Mouse (Mus musculus) lung, postnatal 4 days (tissue): ENCODE results near the gene Ntm.

Source experiments
- DNase-seq, 2 experiments: peaks; one replicate each; pipeline ENCODE4 v3.0.0; 2021

Ntm gene

DNA sequence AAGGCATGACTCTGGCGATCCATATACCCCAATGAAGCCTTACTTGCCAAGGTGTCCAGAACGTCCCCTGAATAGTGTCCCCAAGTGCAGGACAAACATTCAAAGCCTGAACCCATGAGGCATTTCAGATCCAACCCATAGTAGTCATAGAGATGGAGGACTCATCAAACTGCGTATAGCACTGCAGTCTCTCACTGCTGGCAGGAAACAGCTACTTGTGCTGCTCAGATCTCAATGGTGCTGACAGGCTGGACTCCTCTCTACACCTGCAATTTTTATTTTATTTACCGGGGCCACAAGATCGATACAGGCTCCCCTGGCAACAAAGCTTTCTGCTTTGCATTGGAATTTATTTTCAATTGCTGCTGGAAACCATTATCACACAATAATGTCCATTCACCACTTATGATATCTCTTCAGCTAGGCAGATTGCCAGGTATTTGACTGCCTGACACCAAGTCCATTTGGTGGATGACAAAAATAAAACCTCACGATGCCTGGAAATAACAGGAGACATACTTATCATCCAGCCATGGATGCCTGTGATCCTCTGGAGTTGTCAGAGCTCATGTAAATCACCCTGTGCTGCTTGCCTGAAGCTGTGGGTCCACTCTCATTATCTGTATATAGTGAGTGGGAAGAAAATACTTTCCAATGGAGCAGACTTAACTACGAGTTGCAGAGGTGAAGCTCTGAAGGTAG lies 674.8 kb downstream of the Ntm start:
- DNase-seq = no peak

DNA sequence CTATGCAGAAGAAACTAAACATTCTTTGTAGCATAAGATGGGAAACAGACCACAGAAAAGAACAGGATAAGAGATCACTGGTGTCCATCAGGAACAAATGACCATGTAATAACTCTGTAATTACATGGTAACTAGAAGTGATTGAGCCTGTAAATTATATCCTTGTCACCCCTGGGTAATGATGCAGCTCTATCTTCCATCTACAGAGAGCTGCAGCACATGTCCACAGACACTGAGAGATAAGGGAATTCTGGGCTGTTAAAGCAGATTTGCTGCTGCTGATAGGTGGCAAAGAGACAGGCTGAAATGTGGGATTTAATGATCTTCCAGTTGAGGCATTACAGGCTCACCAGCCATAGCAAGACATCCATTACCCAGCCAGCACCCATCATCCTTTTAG lies 677.8 kb downstream of the Ntm start:
- DNase-seq = no peak

DNA sequence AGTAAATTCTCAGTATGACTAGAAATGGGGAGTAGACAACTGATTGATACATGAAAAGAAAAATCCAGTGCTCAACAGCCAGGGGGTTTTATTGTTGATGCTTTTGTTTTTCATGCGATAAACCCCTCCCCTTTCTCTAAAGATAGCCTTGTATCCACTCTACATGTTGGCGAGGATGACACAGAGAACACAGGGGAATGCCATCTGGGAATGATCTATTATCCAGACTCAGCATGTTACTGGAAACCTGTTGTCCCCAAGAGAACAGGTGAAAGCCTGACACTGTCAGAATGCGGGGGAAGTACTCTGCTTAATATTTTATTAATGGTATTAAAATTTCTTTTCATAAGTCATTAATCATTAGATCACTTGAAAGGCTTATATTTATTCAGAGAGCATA lies 690.1 kb downstream of the Ntm start:
- DNase-seq = no peak

DNA sequence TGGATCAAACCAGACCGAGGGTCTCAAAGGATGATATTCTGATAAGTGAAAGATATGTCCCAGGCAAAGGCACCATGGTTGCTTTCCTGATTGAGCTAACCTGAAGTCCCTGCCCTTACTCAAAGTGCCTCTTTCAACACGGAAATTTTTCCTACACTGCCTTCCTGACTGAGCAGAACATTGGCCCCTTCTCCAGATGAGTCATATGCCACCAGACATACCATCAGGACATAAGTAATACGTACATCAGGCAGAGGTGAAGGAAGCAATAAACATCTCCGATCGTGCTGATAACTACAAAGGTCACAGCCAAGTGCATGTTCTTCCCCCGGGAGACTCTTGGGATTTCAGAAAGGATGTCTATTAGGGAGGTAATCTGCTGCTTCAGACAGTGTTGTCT lies 693.0 kb downstream of the Ntm start:
- DNase-seq = no peak

DNA sequence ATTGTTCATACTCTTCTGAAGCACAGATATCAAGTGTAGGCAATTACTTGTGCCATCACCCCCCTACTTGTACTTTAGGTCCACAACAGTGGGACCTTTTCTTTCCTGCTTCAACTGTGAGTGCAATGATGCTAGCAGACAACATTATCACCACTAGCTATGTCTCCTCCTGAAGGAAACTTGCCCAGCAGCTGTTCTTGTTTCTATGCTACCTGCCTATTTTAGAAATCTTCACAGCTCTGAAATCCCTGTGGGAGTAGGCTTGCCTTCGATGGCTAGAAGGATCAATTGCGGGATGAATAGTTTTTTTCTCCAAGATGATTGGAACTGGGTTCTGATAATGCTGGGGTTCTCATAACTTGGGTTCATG lies 693.7 kb downstream of the Ntm start:
- no peak for DNase-seq

DNA sequence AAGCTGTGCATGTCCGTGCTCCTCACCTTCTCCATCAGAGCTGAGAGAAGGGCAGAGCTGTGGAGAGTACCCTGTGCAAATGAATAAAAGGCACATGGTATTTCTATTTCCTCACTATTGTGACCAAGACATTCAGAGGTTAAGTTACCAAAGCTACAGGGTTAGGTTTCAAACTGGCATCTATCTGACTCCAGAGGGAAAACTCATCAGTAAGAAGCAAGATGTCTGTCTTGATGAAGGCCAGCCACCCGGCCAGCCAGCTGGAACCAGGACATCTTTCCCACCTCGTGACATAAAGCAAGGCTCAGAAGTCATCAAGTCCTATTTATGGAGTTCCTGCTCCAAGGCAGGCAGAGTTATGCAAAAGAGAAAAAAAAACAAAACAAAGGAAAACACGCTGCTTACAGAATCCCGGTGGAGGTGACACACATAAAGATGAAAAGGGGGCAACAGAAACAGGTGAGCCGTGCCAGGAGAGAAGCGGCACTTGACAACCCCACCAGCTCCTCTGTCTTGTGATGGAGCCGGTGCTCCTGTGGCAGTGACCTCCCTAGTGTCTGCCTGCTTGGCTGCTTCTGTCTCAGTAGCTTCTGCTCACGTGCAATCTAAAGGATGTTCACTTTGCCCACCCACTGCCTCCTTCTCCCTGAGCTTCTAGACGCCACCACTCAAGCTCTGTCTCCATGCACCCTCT lies 694.2 kb downstream of the Ntm start:
- no peak for DNase-seq

DNA sequence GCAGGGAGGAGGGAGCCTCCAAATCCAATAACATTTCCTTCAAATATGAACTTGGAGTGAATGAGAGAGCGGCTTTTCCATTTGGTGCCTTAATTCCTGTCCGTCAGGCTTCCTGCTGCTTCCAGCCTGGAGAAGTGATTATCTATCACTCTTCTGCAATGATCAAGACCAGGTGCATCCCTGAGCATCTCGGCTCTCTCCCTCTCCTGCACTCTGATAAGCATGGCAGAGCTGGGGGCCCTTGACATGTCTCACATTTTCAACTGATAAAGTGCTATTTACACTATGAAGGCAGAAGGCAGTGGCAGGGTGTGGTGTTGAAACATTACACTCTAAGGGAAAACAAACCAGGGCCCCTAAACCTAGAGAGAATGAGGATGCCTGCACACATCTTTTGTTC lies 695.3 kb downstream of the Ntm start:
- DNase-seq = no peak

DNA sequence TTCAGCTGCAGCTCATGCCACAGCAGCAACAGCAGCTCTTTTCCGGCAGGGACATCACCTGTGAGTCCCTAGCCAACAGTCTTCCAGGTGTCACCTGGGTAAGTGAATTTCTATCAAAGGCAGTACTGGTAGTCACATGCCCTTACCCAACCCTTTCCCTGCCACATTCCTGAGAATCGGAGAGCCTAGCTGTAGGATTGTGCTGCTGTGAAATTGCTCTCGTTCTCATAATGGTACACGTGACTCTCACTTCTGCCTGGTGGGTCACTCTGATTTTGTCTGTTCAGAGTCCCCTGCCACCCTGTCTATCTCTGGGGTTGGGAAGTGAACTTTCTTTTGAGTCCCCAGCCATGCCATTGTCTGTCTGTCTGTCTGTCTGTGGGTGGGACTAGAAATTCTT lies 697.8 kb downstream of the Ntm start:
- DNase-seq = no peak

DNA sequence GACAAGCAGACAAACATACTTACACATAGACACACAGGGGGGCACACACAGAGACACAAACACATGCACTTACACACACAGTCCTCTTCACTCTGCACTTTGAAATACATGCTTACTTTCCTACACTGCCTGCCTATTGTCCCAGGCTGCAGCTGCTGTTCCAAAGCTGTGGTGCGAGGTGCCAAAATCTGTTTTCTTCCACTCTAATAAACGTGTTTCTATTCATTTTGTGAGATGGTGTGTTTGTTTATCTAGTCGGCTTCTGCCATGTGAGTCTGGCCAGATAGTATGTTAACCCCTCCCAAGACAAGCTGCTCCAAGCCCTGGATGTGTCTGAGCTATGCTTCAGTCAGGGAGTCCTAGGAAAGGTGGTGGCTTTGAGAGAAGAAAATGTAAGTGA lies 700.1 kb downstream of the Ntm start:
- DNase-seq = no peak

DNA sequence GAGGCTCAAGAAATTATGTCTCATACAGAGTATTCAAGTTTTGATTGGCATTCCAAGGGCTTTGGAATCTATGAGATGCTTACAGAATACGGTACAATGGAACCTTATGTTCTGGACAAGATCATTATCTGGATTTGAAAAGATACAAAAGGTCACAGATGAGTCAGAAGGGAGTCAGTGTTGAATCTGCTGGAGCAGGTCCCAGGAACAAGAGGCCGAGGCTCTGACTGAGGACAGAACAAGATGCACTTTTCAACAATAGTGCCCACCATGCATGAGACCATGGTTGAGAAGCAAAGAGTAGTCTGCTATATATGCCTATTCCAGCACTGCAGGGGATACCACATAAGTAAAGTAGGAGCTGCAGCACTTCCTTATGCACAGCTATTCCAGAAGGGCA lies 710.1 kb downstream of the Ntm start:
- no peak for DNase-seq

DNA sequence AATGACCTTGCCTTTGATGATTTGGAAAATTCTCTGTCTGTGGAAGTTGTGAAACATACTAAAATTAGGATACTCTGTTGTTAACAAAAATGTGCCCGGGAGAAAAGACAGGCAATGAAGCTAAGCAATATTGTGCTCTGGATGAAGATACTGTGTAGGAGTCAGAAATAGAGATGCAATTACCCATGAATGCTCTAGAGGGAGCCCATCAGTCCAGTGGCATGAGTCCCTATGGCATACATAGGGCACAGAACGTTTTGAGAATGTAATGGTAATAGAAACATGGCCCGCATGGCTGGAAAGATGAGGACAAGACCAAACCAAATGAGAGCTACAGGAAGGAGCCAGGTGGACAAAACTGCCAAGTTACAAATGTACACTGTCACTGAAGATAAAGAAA lies 712.1 kb downstream of the Ntm start:
- DNase-seq = no peak

DNA sequence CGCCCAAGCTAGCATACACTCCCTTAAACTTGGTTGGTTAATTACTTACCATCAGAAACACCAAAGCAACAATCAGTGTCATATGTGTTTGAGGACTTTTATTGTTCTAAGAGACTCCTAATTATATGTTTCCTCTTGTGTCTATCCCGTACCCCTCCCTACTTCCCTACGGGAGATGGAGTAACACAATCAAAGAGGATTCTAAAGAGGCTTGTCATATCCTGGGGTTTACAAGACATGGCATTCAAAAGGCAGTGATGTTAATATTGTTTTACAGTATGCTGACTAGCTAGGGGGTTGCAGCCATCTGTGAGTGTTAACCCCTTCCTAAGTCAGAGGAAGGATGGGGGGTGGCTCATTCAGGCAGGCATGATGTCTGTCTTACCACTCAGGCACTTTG lies 715.1 kb downstream of the Ntm start:
- DNase-seq = no peak

DNA sequence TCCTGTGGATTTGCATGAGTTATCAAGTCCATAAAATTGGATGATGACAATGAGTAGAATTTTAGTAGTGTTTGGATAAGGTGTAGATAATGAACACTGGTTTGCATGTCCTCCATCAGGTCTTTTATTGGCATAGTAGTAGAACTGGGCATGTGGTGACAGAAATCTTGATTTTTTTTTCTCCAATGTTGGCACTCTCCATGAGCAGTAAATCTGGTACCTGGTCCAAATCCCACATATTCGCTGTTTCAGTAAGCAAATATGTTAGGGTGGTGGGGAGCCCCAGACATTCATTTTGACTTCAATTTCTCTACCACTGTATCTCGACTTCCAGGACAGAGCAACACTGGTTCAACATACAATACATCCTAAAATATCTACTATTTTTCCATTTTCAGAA lies 718.9 kb downstream of the Ntm start:
- DNase-seq = no peak

DNA sequence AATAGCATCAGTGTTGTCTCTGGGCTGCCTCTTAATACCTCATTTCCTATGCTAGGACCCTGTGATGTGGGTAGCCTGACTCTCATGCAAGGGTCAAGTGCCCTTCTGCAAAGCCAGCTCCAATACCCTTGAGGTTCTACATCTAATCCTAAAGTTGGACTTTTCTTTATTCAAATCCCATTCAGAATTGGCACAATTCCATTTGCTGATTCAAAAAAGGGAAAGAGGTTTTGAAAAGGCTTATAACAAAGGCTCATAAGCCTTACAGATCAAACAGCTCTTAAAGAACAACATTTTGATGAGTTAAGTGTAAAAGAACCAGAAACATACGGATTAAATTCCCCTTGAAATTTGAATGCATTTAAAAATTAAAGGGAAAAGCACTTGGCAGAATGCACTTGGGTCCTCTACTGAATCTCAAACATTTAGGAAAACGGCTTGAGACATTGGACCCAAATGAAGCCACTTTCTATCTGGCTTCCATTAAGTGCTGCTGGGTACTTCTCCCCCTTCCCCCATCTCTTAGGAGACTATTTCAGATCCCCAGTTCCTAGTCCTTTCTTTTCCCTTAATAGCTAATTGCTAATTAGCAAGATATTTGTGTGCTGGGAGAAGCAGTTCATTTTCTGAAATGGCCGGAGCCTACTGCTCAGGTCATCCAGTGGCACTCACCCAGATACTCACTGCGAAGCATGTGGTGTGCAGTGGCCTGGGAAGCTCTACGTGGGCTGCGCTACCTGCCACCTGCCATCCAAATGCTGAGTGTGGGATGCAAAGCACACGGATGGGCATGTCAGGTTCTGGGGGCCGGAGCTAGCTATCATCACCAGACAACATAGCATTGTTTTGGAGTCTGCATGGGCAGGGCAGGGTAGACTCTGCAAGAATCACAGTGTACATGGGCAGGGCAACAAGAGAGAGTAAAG lies 720.2 kb downstream of the Ntm start:
- no peak for DNase-seq

DNA sequence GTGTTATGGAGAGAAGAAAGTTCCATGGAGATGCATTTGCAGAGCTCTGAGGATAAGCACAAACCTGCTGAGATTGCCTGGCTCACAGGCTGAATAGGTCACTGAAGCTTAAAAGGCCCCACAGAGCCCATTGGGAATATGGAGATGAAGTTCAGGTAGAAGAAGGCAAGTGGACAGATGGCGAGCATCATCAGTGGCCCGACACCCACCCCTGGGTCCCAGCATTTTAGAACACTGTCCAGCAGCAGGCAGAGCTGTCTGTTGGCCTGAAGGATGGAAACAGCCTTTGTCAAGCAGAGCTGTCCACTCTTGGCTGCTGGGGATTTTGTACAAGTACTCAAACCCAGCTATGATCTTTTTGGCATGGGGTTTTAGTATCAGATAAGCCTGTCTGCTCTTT lies 722.1 kb downstream of the Ntm start:
- no peak for DNase-seq

DNA sequence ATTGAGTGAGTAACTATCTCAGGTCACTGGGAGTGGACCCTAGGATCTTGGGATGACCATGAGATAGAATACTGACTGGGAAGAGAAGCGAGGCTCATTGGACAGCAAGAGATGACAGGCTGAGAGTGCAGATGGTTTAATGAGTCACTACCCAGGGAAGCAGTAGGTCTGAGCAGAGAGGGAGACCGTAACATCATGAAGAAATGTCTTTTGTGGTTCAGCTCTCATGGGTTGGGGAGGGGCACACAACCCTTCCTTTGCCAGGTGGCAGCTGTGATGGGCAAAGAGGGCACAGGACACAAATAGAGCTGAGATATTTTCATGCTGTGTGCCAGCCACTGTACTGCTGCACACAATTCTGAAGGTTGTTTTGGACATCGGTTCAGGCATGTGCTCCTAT lies 724.0 kb downstream of the Ntm start:
- no peak for DNase-seq

DNA sequence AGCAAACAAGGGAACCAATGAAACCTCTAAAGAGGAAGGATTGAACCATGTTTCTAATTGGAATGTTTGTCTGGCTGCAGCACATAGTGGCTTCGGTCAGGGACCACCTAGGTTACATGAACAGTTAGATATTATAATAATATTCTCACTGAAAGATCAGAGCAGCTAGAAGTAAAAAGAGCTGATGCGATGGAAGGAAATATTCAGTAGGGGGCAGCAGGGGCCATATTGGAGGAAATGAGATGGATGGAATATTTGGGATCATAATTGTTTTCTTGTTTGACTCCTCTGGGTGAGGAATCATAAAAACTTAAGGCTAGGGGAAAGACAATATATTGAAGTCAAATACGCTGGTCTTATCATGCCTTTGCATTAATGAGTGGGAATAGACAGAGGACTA lies 726.2 kb downstream of the Ntm start:
- no peak for DNase-seq

DNA sequence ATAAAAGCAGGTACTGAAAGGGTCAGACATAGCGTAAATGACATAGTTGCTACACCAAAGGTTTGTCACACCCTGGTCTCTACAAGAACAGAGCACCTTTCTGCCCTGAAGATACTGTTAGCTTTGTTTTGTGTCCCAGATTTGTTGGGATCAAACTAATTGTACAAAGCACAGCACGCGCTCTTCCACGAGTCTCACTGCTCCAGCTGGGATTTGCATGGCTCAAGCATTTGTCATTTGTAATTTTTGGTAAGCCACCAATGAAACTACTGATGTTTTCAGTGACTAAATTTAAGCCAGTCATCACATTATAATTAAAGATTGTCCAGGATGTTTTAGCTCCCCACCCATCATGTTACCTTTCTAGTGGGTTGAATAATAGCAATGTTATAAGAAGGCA lies 735.2 kb downstream of the Ntm start:
- no peak for DNase-seq

DNA sequence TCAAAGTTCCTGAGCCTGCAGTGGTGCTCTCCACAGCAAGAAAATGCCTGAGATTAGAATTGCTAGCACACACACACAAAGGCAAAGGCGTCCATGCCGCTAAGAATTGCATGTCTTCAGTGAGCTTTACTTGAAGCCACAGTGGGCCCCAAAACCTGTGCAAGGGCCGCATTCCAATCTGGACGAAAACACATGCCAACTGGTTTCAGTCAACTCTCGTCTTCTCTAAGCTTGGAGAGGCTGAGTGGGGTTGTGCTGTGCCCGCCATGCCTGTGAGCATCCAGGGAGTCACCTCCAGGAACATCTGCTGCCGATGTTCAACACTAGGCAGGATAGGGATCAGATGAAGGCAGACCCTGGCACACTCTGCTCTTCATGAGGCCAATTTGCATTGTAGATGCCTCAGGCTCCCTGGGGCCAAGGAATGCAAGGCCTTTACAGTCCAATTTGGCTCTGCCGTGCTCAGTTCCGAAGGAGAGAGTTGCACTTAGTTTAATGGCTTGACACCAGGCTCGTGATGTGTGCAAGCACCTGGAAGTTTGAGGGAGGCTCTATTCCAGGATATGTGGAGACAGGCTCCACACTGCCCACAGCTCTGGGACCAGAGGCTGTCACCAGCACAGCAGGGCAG lies 739.9 kb downstream of the Ntm start:
- no peak for DNase-seq

DNA sequence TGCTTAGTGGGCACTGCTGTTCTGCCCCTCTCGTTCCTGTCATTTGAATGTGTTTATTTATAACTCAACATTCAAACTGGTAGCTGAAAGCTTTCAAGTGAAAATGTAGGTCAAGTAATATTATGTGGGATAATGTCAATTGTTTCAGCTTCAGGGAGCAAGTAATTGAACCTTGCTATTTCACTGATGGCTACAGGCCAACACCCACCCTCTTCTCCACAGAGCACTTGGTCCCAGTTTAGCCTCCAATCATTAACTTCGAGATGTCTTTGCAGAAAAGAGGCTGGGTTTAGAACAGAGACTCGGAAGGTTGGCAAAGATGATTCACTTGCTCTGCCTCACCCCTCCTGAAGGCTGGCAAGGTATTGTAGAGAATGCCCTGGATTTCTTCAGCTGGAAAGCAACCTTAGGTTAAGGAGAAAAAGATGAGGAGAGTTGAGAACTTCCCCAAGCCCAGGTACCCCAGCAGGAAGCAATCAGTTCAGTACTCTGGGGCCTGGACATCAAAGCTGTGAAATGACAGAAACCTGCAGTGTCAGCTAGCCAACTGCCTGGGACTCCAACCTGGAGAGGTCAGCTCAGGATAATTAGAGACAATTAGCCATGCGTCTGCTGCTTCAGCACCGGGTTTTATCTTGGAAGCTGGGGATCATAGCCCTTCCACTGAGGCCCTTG lies 741.9 kb downstream of the Ntm start:
- no peak for DNase-seq

DNA sequence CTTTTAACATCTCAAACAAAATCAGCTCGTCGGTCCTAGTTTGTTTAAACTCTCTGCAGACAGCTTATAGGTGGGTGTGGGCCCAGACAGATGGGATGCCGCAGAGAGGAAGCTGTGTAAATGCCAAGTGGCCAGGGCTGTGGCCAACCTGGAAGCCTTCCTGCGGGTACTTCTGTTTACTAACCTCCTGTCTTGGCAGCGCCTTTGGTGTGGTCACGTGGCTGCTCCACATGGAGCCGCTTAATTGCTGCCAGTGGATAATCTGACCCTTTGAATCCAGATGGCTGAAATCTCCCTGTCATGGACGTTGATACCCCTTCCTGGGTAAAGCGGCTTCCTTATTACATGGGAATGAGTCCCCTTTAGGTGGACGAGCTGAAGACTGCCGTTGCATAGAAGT lies 742.4 kb downstream of the Ntm start:
- no peak for DNase-seq

DNA sequence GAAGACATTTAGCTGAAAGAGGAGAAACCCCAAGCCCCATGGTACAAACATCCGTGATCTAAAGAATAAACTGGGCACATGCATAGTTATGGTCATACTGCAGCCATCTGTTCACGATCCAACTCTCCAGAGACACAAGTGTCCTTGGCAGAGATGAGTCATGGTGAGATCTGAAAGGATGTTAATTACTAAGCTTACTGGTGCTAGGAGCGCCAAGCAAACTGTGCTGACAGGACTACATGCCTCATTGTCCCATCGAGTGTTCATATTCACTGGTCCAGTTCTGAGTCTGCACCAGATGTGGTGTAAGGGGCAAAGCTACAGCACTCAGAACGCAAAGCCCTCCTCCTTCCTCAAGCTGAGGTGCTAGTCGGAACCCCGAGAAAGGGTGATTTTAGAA lies 745.0 kb downstream of the Ntm start:
- DNase-seq = no peak

DNA sequence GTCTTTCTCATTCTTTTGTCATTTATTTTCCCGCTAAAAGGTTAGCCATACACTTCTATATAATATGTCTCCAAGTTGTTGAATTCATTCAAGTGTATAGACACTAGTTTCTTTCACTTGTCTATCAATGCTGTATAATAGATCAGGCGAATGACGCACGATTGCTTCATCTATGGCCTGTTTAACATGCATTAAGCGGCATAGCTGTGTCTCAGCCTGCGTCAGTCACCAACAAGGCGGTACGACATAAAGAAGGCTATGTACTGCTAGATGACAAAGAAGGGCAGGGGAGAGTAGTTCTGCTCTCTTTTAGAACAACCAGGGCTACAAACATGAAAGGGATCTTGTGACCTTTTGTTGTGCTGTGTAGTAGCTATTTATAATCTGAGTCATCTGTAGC lies 746.4 kb downstream of the Ntm start:
- no peak for DNase-seq
